Mouse (Mus musculus): ENCODE data around the gene Entr1. TPM values are rescaled to one million over a fixed set of nuclear protein-coding genes. Genes with fewer than 3 reads are reported as not detected.
"Not testable (repeated sequence)": the region's sequence is repeated elsewhere in the genome, so short reads cannot be mapped to it uniquely, and the experiment has no call there.

The Entr1 gene
- polyA plus RNA-seq, 1 experiment from 2014 or later, result 88.2 TPM

DNA sequence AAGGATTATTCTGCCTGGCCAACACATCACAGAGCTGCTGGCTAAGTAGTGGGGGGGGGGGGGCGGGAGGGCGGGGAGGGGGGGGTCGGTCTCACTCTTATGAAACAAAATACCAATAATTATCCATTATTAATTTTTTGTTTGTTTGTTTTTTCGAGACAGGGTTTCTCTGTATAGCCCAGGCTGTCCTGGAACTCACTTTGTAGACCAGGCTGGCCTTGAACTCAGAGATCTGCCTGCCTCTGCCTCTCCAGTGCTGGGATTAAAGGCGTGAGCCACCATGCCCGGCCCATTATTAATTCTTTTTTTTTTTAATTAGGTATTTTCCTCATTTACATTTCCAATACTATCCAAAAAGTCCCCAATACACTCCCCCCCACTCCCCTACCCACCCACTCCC is 8.2 kb downstream of the Entr1 start:
- H3K4me1 ChIP-seq (replicated peaks); ATAC-seq; H3K9me3 ChIP-seq; H3K27ac ChIP-seq; H3K27me3 ChIP-seq (replicated peaks): not testable (repeated sequence)
- peaks cover 44% of the 10 kb centered on the region for H3K36me3 ChIP-seq
- H3K4me2 ChIP-seq (replicated peaks), result peak overlapping the region; percentile 92
- peak overlapping the region; percentile 88; the same call in 1 of the 2 replicates for H3K9ac ChIP-seq
- WGBS, result 31% methylated on average over 6 of the region's 6 CpGs
- H3K4me3 ChIP-seq (replicated peaks), result peak overlapping the region; percentile 81

DNA sequence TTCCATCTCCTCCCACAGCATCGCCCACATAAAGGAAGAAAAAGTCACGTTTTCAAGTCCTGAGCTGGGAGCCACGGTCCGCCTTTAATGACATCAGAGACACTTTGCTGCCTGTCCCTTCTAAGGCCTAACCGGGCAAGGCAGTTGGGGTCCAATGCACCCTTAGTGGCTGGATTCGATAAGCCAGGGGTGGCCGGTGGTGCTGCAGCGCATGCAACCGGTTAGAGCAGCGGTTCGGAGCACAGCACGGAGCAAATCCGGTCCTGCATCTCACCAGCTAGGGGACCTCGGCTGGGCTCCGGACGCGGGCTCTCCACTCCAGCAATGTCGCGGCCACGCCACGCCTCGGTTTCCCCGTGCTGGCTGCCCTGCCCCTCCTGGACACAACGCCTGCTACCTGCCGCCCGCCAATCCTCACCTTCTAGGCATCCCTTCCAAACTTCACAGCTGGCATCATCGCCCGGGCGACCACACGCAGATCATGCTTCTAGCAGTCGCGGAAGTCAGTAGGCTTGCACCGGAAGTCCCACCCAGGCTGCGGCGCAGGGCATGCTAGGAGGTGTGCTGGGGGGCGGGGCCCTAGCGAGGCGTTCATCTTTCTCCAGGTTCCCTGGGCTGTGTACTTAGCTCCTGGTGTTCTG is 8.9 kb downstream of the Entr1 start, which contains the start of gene Snapc4:
Snapc4 (minus strand) TSS at position 523 of the 641 bp plus-strand sequence.
- Histone ChIP-seq H3K9ac (peak within 1 kb of the TSS; percentile 88), H3K4me3 (replicated peaks) (peak within 1 kb of the TSS; percentile 81), H3K9me3 (no peaks in the 10 kb centered on the region), H3K27me3 (replicated peaks) (no peaks in the 10 kb centered on the region), H3K36me3 (peaks cover 43% of the 10 kb centered on the region), H3K27ac (0 out of 2 replicates have a peak within 1 kb of the TSS, but pooled peaks have one; percentile 40), H3K4me1 (replicated peaks) (0 out of 2 replicates have a peak, but pooled peaks cover 7% of the 10 kb centered on the region), H3K4me2 (replicated peaks) (peak within 1 kb of the TSS; percentile 92)
- WGBS, result under 1% methylated on average over 38 of the region's 38 CpGs
- ATAC-seq, result peak; percentile 98

DNA sequence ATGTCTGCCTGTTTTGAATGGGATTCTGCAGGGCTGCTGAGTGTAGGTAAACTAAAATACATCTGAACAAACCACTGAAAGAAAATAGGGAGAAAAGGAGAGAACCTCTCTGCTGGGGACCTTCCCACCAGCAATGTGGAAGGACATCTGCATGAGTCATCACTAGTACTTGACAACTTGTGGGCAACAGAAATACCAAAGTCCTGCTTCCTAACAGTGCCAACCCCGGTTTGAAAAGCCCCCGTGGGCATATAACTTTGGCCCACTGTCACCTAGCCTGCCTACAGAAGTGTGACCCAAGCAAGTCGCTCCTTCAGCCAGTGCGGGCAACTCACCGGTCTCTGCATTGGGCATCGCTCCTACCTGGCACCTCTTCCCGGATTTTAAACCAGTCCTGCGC is 16.7 kb downstream of the Entr1 start:
- Histone ChIP-seq H3K36me3 (peaks cover 66% of the 10 kb centered on the region), H3K9me3 (no peaks in the 10 kb centered on the region), H3K4me1 (replicated peaks) (no peaks in the 10 kb centered on the region), H3K9ac (no peak overlapping the region), H3K4me3 (replicated peaks) (no peak overlapping the region), H3K27me3 (replicated peaks) (no peaks in the 10 kb centered on the region), H3K4me2 (replicated peaks) (no peak overlapping the region), H3K27ac (no peak overlapping the region)
- 93% methylated on average over 8 of the region's 8 CpGs for whole genome bisulfite sequencing
- no peak for ATAC-seq

DNA sequence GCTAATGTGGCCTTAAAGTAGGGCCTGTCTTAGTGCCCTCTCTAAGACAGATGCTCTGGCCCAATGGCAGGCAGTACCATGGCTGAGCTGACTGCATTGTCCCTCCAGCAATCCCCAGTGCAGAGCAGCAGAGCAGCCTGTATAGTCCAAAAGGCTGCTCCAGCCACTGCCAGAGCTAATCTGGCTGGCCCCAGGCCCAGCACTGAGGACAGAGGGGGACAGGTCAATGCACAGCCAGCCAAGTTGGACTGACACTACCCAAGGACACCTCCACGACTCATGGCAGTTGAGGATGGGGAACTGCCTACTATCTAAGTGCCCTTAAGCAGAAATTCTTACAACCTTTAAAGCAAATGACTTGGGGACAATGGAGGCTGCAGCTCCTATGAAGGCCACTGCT is 20.5 kb downstream of the Entr1 start:
- Histone ChIP-seq H3K9me3 (no peaks in the 10 kb centered on the region), H3K36me3 (peaks cover 65% of the 10 kb centered on the region), H3K27me3 (replicated peaks) (no peaks in the 10 kb centered on the region), H3K9ac (no peak overlapping the region), H3K4me1 (replicated peaks) (peaks cover 6% of the 10 kb centered on the region), H3K27ac (no peak overlapping the region), H3K4me2 (replicated peaks) (no peak overlapping the region), H3K4me3 (replicated peaks) (no peak overlapping the region)
- no peak for ATAC-seq
- 90% methylated on average over 1 of the region's 1 CpGs for WGBS

DNA sequence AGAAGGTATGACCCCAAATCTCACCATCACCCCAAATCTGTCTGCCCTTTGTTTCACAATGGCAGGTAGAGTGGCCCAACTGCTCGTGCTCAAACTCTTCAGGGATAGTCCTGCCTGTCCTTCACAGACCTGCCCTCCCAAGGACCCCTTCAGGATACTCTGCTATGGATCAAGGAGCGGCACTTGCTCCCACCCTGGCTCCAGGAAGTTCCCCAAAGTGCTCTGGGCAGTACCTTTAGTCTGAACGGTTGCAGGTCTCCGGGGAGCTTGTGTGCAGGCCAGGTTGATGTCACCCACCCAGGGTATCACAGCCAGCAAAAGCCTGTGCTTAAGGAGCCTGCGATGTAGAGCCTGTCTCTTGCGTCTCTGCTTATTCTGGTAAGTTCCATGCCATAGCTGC is 21.2 kb downstream of the Entr1 start:
- Histone ChIP-seq H3K9ac (no peak overlapping the region), H3K27ac (no peak overlapping the region), H3K36me3 (peaks cover 65% of the 10 kb centered on the region), H3K27me3 (replicated peaks) (no peaks in the 10 kb centered on the region), H3K4me3 (replicated peaks) (no peak overlapping the region), H3K4me2 (replicated peaks) (no peak overlapping the region), H3K4me1 (replicated peaks) (peaks cover 6% of the 10 kb centered on the region), H3K9me3 (no peaks in the 10 kb centered on the region)
- no peak for ATAC-seq
- WGBS, result 94% methylated on average over 6 of the region's 6 CpGs

DNA sequence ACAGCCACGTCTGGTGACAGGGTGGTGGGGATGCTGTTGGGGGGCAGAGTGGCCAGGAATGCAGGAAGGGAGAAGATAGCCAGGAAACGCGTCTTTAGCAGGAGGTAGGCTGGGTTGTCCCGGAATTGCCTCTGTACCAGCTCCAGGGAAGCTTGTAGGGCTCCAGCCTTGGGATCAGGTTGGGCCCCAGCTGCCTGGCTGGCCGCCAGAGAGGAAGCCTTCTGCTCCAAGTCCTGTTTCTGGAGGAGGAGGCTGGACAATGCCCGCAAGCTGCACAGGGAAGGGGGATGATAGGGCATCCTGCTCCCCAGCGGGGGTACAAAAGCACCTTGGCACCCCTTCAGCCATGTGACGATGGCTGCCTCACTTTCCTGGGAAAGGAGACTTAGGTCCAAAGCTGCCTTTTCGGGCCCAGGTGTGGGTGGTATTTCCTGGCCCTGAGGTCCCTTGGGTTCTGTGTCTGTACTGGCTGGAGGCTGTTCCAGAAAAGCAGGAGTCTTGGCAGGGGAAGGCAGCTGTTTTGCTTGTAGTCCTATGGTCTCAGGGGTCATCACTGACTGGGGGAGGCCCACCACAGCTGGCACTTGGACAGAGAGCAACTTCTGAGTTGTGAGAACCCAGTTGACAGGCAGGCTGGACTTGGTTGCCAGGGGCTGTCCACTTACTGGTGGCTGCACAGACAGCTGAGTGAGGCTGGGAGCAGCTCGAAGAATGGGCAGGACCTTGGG is 24.2 kb downstream of the Entr1 start:
- H3K36me3 ChIP-seq, result peaks cover 54% of the 10 kb centered on the region
- no peak overlapping the region for H3K4me2 ChIP-seq (replicated peaks)
- H3K27ac ChIP-seq, result no peak overlapping the region
- H3K4me3 ChIP-seq (replicated peaks), result no peak overlapping the region
- H3K9ac ChIP-seq, result no peak overlapping the region
- WGBS, result 72% methylated on average over 10 of the region's 10 CpGs
- peaks cover 6% of the 10 kb centered on the region for H3K4me1 ChIP-seq (replicated peaks)
- no peaks in the 10 kb centered on the region for H3K27me3 ChIP-seq (replicated peaks)
- no peaks in the 10 kb centered on the region for H3K9me3 ChIP-seq
- ATAC-seq, result no peak

DNA sequence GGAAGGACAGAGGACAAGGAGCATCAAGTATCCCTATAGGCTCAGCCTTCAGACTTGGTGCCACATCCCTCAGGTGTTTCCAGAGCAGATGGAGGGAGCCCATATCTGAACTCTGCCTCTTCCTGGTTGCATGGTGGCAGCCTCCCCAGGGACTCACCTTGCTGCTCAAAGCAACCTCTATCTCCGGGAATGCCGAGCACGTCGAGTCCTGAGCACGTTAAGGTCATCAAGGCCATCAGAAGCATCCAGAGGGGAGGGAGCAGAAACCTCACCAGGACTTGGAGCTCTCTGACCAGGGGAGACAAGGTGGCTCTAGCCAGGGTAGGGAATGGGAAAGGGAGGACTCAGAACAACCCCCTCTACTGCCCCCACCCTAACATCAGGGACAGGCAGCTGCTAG is 25.6 kb downstream of the Entr1 start:
- Histone ChIP-seq H3K36me3 (peaks cover 40% of the 10 kb centered on the region), H3K27ac (no peak overlapping the region), H3K9ac (no peak overlapping the region), H3K4me2 (replicated peaks) (no peak overlapping the region), H3K4me1 (replicated peaks) (peaks cover 6% of the 10 kb centered on the region), H3K4me3 (replicated peaks) (no peak overlapping the region), H3K27me3 (replicated peaks) (no peaks in the 10 kb centered on the region), H3K9me3 (no peaks in the 10 kb centered on the region)
- no peak for ATAC-seq
- 54% methylated on average over 5 of the region's 5 CpGs for WGBS

DNA sequence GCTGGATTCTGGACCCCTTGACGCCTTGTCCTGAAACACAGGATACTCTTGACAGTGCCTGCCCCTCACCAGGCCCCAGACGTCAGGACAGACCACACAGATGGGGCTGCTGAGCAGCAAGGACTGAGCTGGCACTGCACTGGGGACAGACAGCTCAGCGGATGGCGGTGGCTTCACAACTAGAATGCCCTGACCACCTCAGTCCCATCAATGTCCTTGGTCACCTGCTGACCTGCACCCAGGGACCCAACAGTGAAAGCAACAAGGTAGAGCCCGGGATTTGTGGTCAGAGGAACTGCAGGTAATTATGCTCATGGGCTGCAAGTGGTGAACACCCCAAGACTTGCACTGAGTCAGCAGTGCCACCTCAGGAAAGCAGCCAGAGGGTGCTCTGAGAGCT is 26.1 kb downstream of the Entr1 start:
- peaks cover 37% of the 10 kb centered on the region for H3K36me3 ChIP-seq

DNA sequence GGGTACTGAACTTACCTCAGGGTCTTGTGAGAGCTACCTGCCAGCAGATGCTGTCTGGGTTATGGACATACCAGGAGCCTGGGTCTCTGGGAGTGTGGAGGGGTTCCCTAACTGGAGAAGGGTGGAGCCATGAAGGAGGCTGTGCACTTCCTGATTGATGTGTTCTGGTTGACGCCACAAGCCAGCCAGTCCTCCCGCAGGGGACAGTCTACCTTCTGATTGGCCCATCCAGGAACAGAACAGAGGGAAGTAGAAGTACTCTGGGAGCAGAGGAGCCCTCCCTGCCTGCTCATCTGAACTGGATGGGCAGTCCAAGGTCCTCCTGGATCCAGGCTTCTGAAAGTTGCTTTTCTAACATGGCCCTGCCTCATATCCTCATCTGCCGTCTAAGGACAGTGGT is 28.3 kb downstream of the Entr1 start, which contains the start of gene Card9:
Card9 (minus strand) TSS at position 147 of the 400 bp plus-strand sequence.
- peaks cover 16% of the 10 kb centered on the region; the same call in 1 of the 2 replicates for H3K36me3 ChIP-seq
- no peak within 1 kb of the TSS for H3K9ac ChIP-seq
- H3K9me3 ChIP-seq, result no peaks in the 10 kb centered on the region
- H3K4me3 ChIP-seq (replicated peaks), result no peak within 1 kb of the TSS
- ATAC-seq, result 0 out of 2 replicates have a peak, but pooled peaks have one; percentile 50
- no peak within 1 kb of the TSS for H3K27ac ChIP-seq
- WGBS, result 32% methylated on average over 3 of the region's 3 CpGs
- no peaks in the 10 kb centered on the region for H3K27me3 ChIP-seq (replicated peaks)
- no peak within 1 kb of the TSS for H3K4me2 ChIP-seq (replicated peaks)
- peaks cover 6% of the 10 kb centered on the region for H3K4me1 ChIP-seq (replicated peaks)

More for the DNA sequence above, 26.1 kb downstream of the Entr1 start:
- Histone ChIP-seq H3K27ac (no peak overlapping the region), H3K9me3 (no peaks in the 10 kb centered on the region), H3K4me1 (replicated peaks) (peaks cover 6% of the 10 kb centered on the region), H3K4me3 (replicated peaks) (no peak overlapping the region), H3K27me3 (replicated peaks) (no peaks in the 10 kb centered on the region), H3K9ac (no peak overlapping the region), H3K4me2 (replicated peaks) (no peak overlapping the region)
- no peak for ATAC-seq
- WGBS, result 82% methylated on average over 5 of the region's 5 CpGs

DNA sequence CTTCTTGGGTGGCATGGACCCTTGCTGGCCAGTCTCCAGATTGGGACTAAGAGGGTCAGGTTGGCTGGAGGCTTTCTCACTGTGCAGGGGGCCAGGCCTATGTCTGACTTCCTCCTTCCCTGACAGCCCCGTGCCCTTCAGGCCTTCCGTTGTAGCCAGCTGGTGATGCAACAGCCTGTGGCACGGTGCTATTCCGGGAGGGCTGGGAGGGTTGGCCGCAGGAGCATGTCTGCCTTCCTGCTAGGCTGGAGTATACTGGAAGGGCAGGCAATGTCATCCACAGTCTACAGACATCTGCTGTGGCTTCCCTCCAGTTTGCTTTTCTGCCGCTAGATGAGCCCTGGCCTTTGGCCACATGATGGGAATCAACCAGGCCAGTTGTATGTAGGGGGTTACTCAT is 29.1 kb downstream of the Entr1 start:
- peaks cover 6% of the 10 kb centered on the region for H3K4me1 ChIP-seq (replicated peaks)
- no peak overlapping the region for H3K9ac ChIP-seq
- H3K4me2 ChIP-seq (replicated peaks), result no peak overlapping the region
- H3K27me3 ChIP-seq (replicated peaks), result no peaks in the 10 kb centered on the region
- H3K27ac ChIP-seq, result no peak overlapping the region
- no peaks in the 10 kb centered on the region for H3K9me3 ChIP-seq
- WGBS, result 81% methylated on average over 6 of the region's 6 CpGs
- peaks cover 10% of the 10 kb centered on the region; the same call in 1 of the 2 replicates for H3K36me3 ChIP-seq
- no peak for ATAC-seq
- H3K4me3 ChIP-seq (replicated peaks), result no peak overlapping the region

DNA sequence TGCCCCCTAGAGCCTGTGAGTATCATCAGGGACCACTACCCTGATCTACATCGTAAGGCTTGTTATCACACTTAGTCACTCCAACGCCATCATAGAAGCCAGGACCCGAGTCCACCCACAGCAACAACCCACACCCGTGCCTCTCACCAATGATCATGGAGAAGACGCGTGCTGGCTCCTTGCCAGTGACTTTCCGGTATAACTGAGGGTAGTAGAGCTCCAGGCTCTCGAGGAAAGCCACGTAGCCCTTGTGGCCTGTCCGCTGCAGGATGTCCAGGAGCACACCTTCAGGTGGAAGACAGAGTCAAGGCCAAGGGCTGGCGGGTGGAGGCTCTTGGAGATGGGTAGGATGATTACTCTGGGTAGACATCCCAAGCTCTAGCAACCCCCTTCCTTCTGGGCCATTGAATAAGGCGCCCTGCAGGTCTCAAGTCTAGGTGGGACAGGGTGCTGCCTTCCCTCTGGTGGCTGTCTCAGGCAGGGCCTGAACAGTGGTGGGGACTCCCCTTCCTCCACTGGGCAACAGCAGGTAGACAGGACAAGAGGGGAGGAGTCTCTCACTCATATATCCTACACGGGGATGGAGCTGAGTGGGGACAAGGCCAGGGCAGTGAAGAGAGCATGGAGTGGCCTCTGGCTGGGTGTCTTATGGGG is 30.3 kb downstream of the Entr1 start:
- ATAC-seq, result peak; percentile 25; the same call in 1 of the 2 replicates
- Histone ChIP-seq H3K36me3 (0 out of 2 replicates have a peak, but pooled peaks cover 5% of the 10 kb centered on the region), H3K9ac (no peak overlapping the region), H3K27ac (no peak overlapping the region), H3K4me3 (replicated peaks) (no peak overlapping the region), H3K9me3 (no peaks in the 10 kb centered on the region), H3K4me1 (replicated peaks) (no peaks in the 10 kb centered on the region), H3K27me3 (replicated peaks) (no peaks in the 10 kb centered on the region), H3K4me2 (replicated peaks) (no peak overlapping the region)
- 85% methylated on average over 13 of the region's 13 CpGs for WGBS

DNA sequence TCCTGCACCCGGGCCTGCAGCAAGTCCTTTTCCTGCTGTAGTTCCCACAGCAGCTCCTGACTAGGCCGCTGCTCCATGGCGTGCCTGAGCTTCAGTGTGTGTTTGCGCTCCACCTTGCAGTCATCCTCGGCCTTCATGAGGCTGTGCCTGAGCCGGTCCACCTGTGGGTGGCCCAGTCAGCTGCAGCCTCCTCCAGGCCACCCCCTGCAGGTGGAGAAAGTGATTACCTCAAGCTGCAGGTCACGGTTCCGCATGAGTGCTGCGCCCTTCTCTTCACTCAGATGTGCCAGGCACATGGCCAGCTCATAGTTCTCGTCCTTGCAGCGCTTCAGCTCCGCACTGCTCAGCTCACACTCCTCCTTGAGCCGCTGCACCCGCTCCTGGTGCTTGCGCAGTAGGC is 31.6 kb downstream of the Entr1 start:
- no peaks in the 10 kb centered on the region for H3K27me3 ChIP-seq (replicated peaks)
- no peaks in the 10 kb centered on the region for H3K36me3 ChIP-seq
- ATAC-seq, result no peak
- no peak overlapping the region for H3K4me3 ChIP-seq (replicated peaks)
- no peaks in the 10 kb centered on the region for H3K9me3 ChIP-seq
- no peak overlapping the region for H3K9ac ChIP-seq
- H3K4me1 ChIP-seq (replicated peaks), result peaks cover 4% of the 10 kb centered on the region
- H3K4me2 ChIP-seq (replicated peaks), result no peak overlapping the region
- no peak overlapping the region for H3K27ac ChIP-seq
- WGBS, result 50% methylated on average over 15 of the region's 15 CpGs
